Mouse (Mus musculus): ENCODE measurements around the gene Srsf3. TPM values are rescaled to one million over a fixed set of nuclear protein-coding genes. Genes with fewer than 3 reads are reported as not detected.
A peak's percentile ranks its signal among the peaks of the same experiment; 100 is the strongest.

The Srsf3 gene
- polyA plus RNA-seq, 1 experiment = 103 TPM

DNA sequence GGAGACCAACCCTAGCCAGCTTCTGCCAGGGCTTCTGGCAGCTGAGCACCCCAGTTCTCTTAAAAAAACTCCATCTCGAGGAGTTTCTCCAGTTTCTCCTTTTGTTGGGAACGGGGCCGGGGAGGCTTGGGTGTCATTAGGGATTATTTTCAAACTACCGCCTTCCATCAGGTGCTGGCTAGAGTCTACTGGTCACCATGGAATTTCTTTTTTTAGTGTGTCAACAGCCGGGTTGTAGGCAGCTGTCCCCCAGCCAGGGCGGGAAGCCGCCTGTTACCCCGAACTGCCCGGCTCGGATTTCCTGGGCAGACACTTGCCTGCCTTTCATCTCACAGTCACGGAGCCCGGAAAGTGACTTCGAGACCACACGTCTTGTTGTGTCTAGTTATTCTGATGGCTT is 18.4 kb downstream of the Srsf3 start:
- peaks cover 65% of the 10 kb centered on the region for H3K36me3 ChIP-seq (replicated peaks; ENCODE audit: low read length)
- H3K9me3 ChIP-seq = no peaks in the 10 kb centered on the region
- TF ChIP-seq FLI1 (IDR thresholded peaks at IDR 0.05; ENCODE audit: low read length) (no peak), GATA1 (IDR thresholded peaks at IDR 0.05; ENCODE audit: borderline replicate concordance, low read length) (no peak)
- no peaks in the 10 kb centered on the region for H3K27me3 ChIP-seq (replicated peaks)
- peaks cover 64% of the 10 kb centered on the region for H3K4me1 ChIP-seq
- H3K4me3 ChIP-seq (replicated peaks) = peak overlapping the region; percentile 74

DNA sequence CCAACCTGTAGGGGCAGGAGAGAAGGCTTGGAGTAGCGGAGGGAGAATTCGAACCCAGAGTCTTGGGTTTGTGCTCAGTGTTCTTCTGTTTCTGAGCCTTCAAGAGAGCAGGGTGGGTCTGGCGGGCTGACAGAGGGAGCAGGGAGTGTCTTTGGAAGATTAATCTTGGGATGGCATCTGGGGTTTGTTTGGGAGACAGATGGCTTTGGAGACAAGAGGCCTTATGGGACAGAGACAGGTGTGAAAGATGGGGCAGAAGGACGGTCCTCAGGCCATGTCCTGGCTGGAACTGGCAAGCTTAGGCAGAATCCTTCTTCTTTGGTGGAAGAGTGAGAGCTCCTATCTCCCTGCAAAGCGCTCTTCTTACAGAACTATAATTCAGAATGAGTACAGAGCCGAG is 20.6 kb downstream of the Srsf3 start:
- no peaks in the 10 kb centered on the region for H3K27me3 ChIP-seq (replicated peaks)
- no peak for TF ChIP-seq FLI1 (IDR thresholded peaks at IDR 0.05; ENCODE audit: low read length)
- no peak for TF ChIP-seq GATA1 (IDR thresholded peaks at IDR 0.05; ENCODE audit: borderline replicate concordance, low read length)
- peaks cover 53% of the 10 kb centered on the region for H3K36me3 ChIP-seq (replicated peaks; ENCODE audit: low read length)
- no peaks in the 10 kb centered on the region for H3K9me3 ChIP-seq
- peaks cover 87% of the 10 kb centered on the region for H3K4me1 ChIP-seq
- H3K4me3 ChIP-seq (replicated peaks) = no peak overlapping the region

DNA sequence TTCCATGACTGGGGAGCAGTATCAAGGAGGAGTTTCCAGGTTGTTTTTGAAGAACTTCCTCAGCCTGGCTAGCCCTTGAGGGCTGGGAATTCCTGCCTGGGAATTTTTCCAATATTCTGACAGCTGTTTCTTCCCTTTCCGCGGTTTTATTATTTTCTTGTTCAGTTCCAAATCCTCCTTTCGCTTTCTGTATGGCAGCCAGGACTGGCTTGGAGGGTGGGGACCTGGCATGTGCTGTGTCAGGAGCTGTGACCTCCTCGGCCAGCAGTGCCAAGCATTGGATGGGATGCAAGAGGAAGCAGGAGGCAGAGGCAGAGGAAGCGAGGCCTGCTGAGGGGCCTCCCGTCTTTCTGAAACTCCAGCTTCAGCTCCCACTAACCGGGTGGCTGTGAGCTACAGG is 21.4 kb downstream of the Srsf3 start:
- H3K4me3 ChIP-seq (replicated peaks) = peak overlapping the region; percentile 72
- peaks cover 91% of the 10 kb centered on the region for H3K4me1 ChIP-seq
- H3K9me3 ChIP-seq = no peaks in the 10 kb centered on the region
- no peak for TF ChIP-seq FLI1 (IDR thresholded peaks at IDR 0.05; ENCODE audit: low read length)
- TF ChIP-seq GATA1 (IDR thresholded peaks at IDR 0.05; ENCODE audit: borderline replicate concordance, low read length) = no peak
- H3K27me3 ChIP-seq (replicated peaks) = no peaks in the 10 kb centered on the region
- peaks cover 55% of the 10 kb centered on the region for H3K36me3 ChIP-seq (replicated peaks; ENCODE audit: low read length)

- H3K4me3 ChIP-seq (replicated peaks) = peak overlapping the region; percentile 67
- TF ChIP-seq GATA1 (IDR thresholded peaks at IDR 0.05; ENCODE audit: borderline replicate concordance, low read length) (no peak), FLI1 (IDR thresholded peaks at IDR 0.05; ENCODE audit: low read length) (no peak)
- peaks cover 91% of the 10 kb centered on the region for H3K4me1 ChIP-seq
- H3K36me3 ChIP-seq (replicated peaks; ENCODE audit: low read length) = peaks cover 58% of the 10 kb centered on the region
- no peaks in the 10 kb centered on the region for H3K9me3 ChIP-seq
- H3K27me3 ChIP-seq (replicated peaks) = no peaks in the 10 kb centered on the region
Measured at GRCm38 (mm10) chr17:29054429-29054828, 22.0 kb downstream of the Srsf3 start.

GRCm38 (mm10) chr17:29055586-29055985 is 23.2 kb downstream of the Srsf3 start:
- Histone ChIP-seq H3K9me3 (no peaks in the 10 kb centered on the region), H3K4me1 (peaks cover 89% of the 10 kb centered on the region), H3K36me3 (replicated peaks; ENCODE audit: low read length) (peaks cover 57% of the 10 kb centered on the region), H3K4me3 (replicated peaks) (peak overlapping the region; percentile 31), H3K27me3 (replicated peaks) (no peaks in the 10 kb centered on the region)
- TF ChIP-seq GATA1 (IDR thresholded peaks at IDR 0.05; ENCODE audit: borderline replicate concordance, low read length) (no peak), FLI1 (IDR thresholded peaks at IDR 0.05; ENCODE audit: low read length) (no peak)

GRCm38 (mm10) chr17:29056207-29056606 is 23.8 kb downstream of the Srsf3 start:
- Histone ChIP-seq H3K4me3 (replicated peaks) (peak overlapping the region; percentile 84), H3K9me3 (no peaks in the 10 kb centered on the region), H3K4me1 (peaks cover 89% of the 10 kb centered on the region), H3K36me3 (replicated peaks; ENCODE audit: low read length) (peaks cover 58% of the 10 kb centered on the region), H3K27me3 (replicated peaks) (no peaks in the 10 kb centered on the region)
- TF ChIP-seq FLI1 (IDR thresholded peaks at IDR 0.05; ENCODE audit: low read length) (no peak), GATA1 (IDR thresholded peaks at IDR 0.05; ENCODE audit: borderline replicate concordance, low read length) (no peak)

GRCm38 (mm10) chr17:29056699-29057151 is 24.3 kb downstream of the Srsf3 start:
- Histone ChIP-seq H3K36me3 (replicated peaks; ENCODE audit: low read length) (peaks cover 59% of the 10 kb centered on the region), H3K4me3 (replicated peaks) (peak overlapping the region; percentile 84), H3K4me1 (peaks cover 89% of the 10 kb centered on the region), H3K9me3 (no peaks in the 10 kb centered on the region), H3K27me3 (replicated peaks) (no peaks in the 10 kb centered on the region)
- TF ChIP-seq GATA1 (IDR thresholded peaks at IDR 0.05; ENCODE audit: borderline replicate concordance, low read length) = no peak
- no peak for TF ChIP-seq FLI1 (IDR thresholded peaks at IDR 0.05; ENCODE audit: low read length)

DNA sequence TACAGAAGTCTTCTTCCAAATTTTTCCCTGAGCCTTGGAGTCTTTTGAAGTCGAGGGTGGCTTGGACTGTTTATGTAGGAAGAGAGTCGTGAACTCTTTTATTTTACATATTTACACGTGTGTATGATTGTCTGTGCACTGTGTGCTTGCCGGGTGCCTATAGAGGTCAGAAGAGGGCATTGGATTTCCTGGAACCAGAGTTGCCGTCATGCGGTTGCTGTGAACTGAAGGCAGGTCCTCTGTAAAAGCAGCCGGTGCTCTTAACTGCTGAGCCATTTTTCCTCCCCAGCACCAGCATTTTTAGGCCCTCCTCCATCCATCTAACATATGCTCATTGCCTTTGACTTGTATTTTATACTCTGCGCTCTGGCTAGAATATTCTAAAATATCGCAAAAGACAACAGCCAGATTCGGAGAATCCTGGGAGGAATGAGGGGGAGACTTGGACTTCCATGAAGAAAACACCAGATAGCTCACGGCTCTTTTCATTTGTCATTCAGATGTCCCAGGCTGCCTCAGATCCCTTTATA is 25.0 kb downstream of the Srsf3 start:
- Histone ChIP-seq H3K4me1 (peaks cover 92% of the 10 kb centered on the region), H3K9me3 (no peaks in the 10 kb centered on the region), H3K4me3 (replicated peaks) (peak overlapping the region; percentile 13), H3K36me3 (replicated peaks; ENCODE audit: low read length) (peaks cover 58% of the 10 kb centered on the region), H3K27me3 (replicated peaks) (no peaks in the 10 kb centered on the region)
- TF ChIP-seq FLI1 (IDR thresholded peaks at IDR 0.05; ENCODE audit: low read length) = no peak
- TF ChIP-seq GATA1 (IDR thresholded peaks at IDR 0.05; ENCODE audit: borderline replicate concordance, low read length) = no peak

- Histone ChIP-seq H3K9me3 (no peaks in the 10 kb centered on the region), H3K27me3 (replicated peaks) (no peaks in the 10 kb centered on the region), H3K4me1 (peaks cover 95% of the 10 kb centered on the region), H3K4me3 (replicated peaks) (no peak overlapping the region), H3K36me3 (replicated peaks; ENCODE audit: low read length) (peaks cover 58% of the 10 kb centered on the region)
- TF ChIP-seq FLI1 (IDR thresholded peaks at IDR 0.05; ENCODE audit: low read length) = no peak
- TF ChIP-seq GATA1 (IDR thresholded peaks at IDR 0.05; ENCODE audit: borderline replicate concordance, low read length) = no peak
Measured at GRCm38 (mm10) chr17:29057961-29058360, 25.5 kb downstream of the Srsf3 start.

DNA sequence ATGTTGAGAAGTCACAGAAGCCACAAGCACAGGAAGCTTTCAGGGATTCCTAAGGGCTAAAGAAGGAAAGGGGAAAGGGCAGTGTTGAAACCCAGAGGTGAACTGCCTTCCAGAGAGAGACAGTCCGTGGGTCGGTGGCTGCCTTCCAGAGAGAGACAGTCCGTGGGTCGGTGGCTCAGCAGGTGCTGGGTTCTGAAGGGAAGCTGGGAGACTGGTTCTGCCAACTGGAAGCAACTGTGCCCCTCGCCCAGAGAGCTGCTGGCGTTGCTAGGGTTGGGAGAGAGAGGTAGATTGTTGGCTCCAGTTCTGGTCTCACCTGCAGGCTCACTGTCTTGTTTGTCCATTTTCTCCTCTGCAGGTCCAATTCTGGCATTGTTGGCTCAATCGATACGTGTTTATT is 26.1 kb downstream of the Srsf3 start:
- peaks cover 95% of the 10 kb centered on the region for H3K4me1 ChIP-seq
- H3K9me3 ChIP-seq = no peaks in the 10 kb centered on the region
- H3K27me3 ChIP-seq (replicated peaks) = no peaks in the 10 kb centered on the region
- H3K36me3 ChIP-seq (replicated peaks; ENCODE audit: low read length) = peaks cover 53% of the 10 kb centered on the region
- no peak overlapping the region for H3K4me3 ChIP-seq (replicated peaks)
- no peak for TF ChIP-seq FLI1 (IDR thresholded peaks at IDR 0.05; ENCODE audit: low read length)
- no peak for TF ChIP-seq GATA1 (IDR thresholded peaks at IDR 0.05; ENCODE audit: borderline replicate concordance, low read length)

Measured in megakaryocyte, embryonic 14.5 days (primary cell).